Mouse (Mus musculus) liver, embryonic 16.5 days (tissue): Measurements from ENCODE around the gene Myo10. TPM values are rescaled to one million over a fixed set of nuclear protein-coding genes. Genes with fewer than 3 reads are reported as not detected.
A peak's percentile ranks its signal among the peaks of the same experiment; 100 is the strongest.

Source experiments
- ATAC-seq: fragments of 200-750 bp; cut with Nextera tagmentation; 2 replicates; pipeline ENCODE4 v1.8.0; 2017; ENCODE audit warnings: low read depth, mild to moderate bottlenecking, moderate number of reproducible peaks, moderate library complexity
- H3K27ac ChIP-seq: fragments of 300-500 bp; sonication (generic); 2 replicates; pipeline ENCODE4 v1.5.1; 2014; ENCODE audit warnings: mild to moderate bottlenecking, low read length
- H3K27me3 ChIP-seq: fragments of 300-500 bp; sonication (generic); 2 replicates; pipeline ENCODE4 v1.6.1; 2014; ENCODE audit warnings: low read depth, low read length, mixed read lengths; ENCODE audit not compliant: control insufficient read depth, insufficient read depth
- H3K36me3 ChIP-seq: fragments of 300-500 bp; sonication (generic); 2 replicates; pipeline ENCODE4 v1.6.1; 2014; ENCODE audit warnings: mild to moderate bottlenecking; ENCODE audit not compliant: control insufficient read depth, insufficient read depth
- H3K4me1 ChIP-seq: fragments of 300-500 bp; sonication (generic); 2 replicates; pipeline ENCODE4 v1.6.1; 2014; ENCODE audit warnings: low read depth, low read length, mixed read lengths; ENCODE audit not compliant: control insufficient read depth
- H3K4me2 ChIP-seq: fragments of 300-500 bp; sonication (generic); 2 replicates; pipeline ENCODE4 v1.6.1; 2014; ENCODE audit warnings: low read depth, low read length, mixed read lengths
- H3K4me3 ChIP-seq: fragments of 300-500 bp; sonication (generic); 2 replicates; pipeline ENCODE4 v1.5.1; 2014; ENCODE audit warnings: low read depth, mild to moderate bottlenecking, low read length
- H3K9ac ChIP-seq: fragments of 300-500 bp; sonication (generic); 2 replicates; pipeline ENCODE4 v1.6.1; 2014; ENCODE audit warnings: low read depth, low read length
- H3K9me3 ChIP-seq: fragments of 300-500 bp; sonication (generic); replicated peaks from 2 replicates; pipeline ENCODE4 v1.6.1; 2016; ENCODE audit warnings: low read length; ENCODE audit not compliant: control insufficient read depth
- WGBS: fragments of 180-500 bp; shearing (Covaris S2); extraction: QIAGEN DNeasy Blood & Tissue Kit; methylation state at CpG from one replicate; pipeline ENCODE4 v1.1.7; 2014; ENCODE audit not compliant: insufficient replicate concordance; 5-methylcytosine and 5-hydroxymethylcytosine counted together
- polyA plus RNA-seq: library from polyadenylated mRNA; unstranded; fragments of >200 nt; fragmentation: Nextera tagmentation; extraction: Ambion mirVana; gene quantifications from 2 replicates; pipeline ENCODE4 v1.2.1, GENCODE M21; 2015

The Myo10 gene
- polyA plus RNA-seq, 1 experiment from 2014 or later: 4.5 TPM

DNA sequence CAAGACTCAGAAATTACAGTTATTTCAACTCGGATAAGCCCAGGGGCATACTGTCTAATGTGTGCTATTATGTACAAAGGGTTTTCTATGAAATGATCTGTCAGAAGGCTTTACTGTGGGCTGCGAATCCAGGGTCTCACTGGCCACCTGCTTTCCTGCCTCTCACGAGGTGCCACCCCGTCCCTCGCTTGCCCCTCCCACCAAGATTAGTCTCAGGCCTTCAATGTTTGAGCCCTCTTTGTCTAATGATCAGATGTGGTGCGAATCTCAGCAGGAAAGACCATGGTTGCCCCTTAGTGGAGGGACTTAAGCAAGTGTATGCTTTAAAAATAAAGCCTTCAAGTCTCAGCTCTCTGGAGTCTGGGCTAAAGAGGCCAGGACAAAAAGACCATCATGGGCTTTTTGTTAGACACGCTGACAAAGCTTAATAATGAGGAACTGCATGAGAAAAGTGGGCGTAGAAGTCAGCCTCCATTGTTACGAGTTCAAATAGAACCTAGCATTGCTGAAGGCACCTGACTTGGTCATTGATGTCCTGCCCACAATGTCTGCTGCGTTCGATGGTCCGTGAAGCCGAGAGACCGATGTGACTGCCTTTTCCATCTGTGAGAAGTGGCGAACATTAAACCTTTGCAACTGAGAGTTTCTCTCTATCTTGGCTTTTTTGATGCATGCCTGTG, 67.9 kb downstream of the Myo10 start:
- no peaks in the 10 kb centered on the region; the same call in 1 of the 2 replicates for H3K4me1 ChIP-seq
- H3K27me3 ChIP-seq: no peaks in the 10 kb centered on the region
- no peak for ATAC-seq
- no peak overlapping the region for H3K9ac ChIP-seq
- H3K27ac ChIP-seq: no peak overlapping the region
- no peaks in the 10 kb centered on the region for H3K9me3 ChIP-seq
- 70% methylated on average over 15 of the region's 15 CpGs for WGBS
- H3K4me3 ChIP-seq: no peak overlapping the region
- H3K36me3 ChIP-seq: no peaks in the 10 kb centered on the region
- H3K4me2 ChIP-seq: no peak overlapping the region

DNA sequence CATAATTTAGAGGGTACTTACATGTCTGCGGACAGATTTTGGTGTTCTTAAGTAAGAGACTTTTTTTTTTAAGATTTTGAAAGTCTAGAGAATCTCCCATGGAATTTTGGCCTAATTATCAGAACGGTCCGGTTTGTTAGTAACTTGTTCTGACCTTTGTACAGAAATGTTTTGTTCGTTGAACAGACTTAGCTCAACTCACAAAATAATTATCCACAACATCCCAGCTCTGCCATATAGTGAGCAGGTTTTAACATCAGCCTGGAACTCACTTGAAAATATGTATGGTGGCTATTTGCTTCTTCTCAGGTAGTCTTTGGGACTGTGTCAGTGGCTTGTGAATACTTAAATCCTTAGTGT, 68.4 kb downstream of the Myo10 start:
- 66% methylated on average over 4 of the region's 4 CpGs for WGBS
- ATAC-seq: no peak
- Histone ChIP-seq H3K27ac (no peak overlapping the region), H3K4me1 (no peaks in the 10 kb centered on the region; the same call in 1 of the 2 replicates), H3K9ac (no peak overlapping the region), H3K4me2 (no peak overlapping the region), H3K27me3 (no peaks in the 10 kb centered on the region), H3K36me3 (no peaks in the 10 kb centered on the region), H3K4me3 (no peak overlapping the region), H3K9me3 (no peaks in the 10 kb centered on the region)

DNA sequence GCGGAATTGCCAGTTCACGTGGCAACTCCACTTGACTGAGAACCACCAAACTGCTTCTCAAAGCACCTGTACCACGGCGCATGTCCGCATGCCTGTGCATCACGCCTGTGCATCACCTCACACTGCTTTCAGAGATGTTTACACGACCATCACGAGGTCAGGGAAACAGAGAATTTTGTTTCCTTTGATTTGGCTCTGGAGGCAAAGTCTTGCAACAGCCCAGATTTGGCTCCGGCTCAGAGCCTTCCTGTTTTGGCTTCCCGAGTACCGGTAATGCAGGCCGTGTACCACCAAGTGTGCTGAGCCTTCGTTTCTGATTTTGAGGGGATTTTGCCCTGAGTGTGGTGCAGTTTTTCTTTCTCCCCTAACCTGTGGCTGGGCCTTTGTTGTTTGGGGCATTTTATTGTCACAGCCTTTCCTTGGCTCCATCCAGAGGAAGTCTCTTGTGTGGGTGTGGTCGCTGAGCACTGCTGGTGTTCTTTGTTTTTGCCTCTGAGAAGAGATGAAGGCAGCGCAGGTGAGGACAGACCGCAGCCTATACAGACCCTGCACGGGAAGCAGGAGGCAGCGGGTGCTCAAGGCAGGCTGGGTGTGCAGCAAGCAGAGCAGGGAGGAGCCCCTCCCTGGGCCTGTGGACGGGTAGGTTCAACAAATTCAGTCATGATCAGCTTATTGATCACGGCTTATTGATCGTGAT, 70.1 kb downstream of the Myo10 start:
- Histone ChIP-seq H3K4me3 (no peak overlapping the region), H3K4me2 (no peak overlapping the region), H3K9me3 (no peaks in the 10 kb centered on the region), H3K9ac (no peak overlapping the region), H3K36me3 (no peaks in the 10 kb centered on the region), H3K27ac (no peak overlapping the region), H3K4me1 (no peaks in the 10 kb centered on the region; the same call in 1 of the 2 replicates), H3K27me3 (no peaks in the 10 kb centered on the region)
- 46% methylated on average over 21 of the region's 21 CpGs for WGBS
- ATAC-seq: peak; percentile 55

DNA sequence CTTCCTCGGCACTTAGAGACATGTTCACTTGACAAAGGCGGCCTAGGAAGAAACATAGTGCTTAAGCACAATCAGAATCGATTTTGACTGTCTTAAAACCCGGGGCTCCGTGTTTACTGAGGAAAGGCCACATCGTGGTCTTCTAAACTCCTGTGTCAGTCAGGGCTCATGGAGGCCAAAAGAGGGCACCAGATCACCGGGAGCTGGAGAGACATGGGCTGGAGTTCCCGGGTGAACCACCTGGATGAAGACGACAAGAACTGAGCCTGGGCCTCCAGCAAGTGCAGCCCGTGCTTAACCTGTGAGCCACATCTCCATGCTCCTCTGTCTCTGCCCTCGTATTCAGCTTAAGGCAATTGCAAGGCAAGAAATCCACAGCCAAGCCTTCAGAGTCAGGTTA, 71.4 kb downstream of the Myo10 start:
- Histone ChIP-seq H3K27ac (no peak overlapping the region), H3K36me3 (no peaks in the 10 kb centered on the region), H3K4me1 (no peaks in the 10 kb centered on the region; the same call in 1 of the 2 replicates), H3K4me3 (no peak overlapping the region), H3K9me3 (no peaks in the 10 kb centered on the region), H3K27me3 (no peaks in the 10 kb centered on the region), H3K9ac (no peak overlapping the region), H3K4me2 (no peak overlapping the region)
- 67% methylated on average over 11 of the region's 11 CpGs for WGBS
- ATAC-seq: no peak

DNA sequence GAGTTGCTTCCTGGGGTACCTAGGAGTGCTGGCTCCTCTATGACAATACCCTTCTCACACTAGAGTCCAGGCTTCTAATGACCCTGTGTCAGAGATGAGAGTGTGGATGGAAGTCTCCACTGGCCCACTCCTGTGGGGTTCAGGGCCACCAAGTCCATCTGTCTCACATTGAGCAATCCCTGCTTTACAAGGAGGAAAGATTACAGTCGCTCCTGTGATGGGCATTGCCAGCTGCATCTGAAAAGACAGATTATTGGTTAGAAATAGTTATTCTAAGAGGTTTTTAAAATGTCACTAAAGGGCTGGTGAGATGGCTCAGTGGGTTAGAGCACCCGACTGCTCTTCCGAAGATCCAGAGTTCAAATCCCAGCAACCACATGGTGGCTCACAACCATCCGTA, 72.4 kb downstream of the Myo10 start:
- Histone ChIP-seq H3K27me3 (no peaks in the 10 kb centered on the region), H3K9ac (no peak overlapping the region), H3K27ac (no peak overlapping the region), H3K4me1 (no peaks in the 10 kb centered on the region; the same call in 1 of the 2 replicates), H3K4me2 (no peak overlapping the region), H3K4me3 (no peak overlapping the region), H3K9me3 (no peaks in the 10 kb centered on the region), H3K36me3 (no peaks in the 10 kb centered on the region)
- WGBS: 63% methylated on average over 3 of the region's 4 CpGs
- no peak for ATAC-seq

DNA sequence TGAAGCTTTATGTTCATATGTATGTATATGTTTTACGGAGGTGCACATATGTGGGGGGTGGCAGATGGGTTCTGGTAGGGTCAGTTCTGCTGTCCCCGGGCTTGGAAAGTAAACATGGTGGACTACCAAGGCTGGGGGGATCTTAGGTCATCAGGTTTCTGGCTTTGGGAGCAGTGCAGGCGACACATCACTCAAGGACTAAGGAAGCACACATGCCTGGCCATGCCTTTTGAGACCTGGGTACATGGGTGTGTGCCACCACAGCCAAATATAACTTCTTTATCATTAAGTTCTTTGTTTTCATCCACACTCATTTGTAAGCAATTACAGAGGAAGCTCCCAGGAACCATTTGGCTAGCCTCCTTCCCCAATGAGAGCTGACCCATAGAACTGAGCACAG, 72.9 kb downstream of the Myo10 start:
- WGBS: 76% methylated on average over 3 of the region's 3 CpGs
- no peak overlapping the region for H3K4me2 ChIP-seq

DNA sequence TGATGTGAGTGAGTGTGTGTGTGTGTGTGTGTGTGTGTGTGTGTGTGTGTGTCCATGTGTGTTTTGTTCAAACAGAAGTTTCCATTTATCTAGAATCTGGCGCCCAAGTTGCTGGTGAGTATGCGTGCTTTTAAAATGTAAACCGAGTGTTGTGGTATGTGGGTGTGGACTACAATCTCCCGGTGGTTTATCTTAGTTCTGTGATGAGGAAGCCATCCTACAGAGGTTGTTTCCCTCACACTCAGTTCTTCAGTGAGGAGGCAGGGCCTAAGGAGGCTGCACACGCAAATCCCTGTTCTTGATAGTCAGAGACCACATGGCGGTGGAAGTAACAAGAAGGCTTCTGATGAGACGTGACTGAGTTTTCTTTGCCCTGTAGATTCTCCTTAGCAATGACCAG, 73.6 kb downstream of the Myo10 start:
- no peak overlapping the region for H3K27ac ChIP-seq
- no peak overlapping the region for H3K4me2 ChIP-seq
- H3K9me3 ChIP-seq: no peaks in the 10 kb centered on the region
- H3K9ac ChIP-seq: no peak overlapping the region
- no peak overlapping the region for H3K4me3 ChIP-seq
- no peak for ATAC-seq
- H3K4me1 ChIP-seq: no peaks in the 10 kb centered on the region; the same call in 1 of the 2 replicates
- WGBS: 45% methylated on average over 7 of the region's 7 CpGs
- H3K27me3 ChIP-seq: no peaks in the 10 kb centered on the region
- H3K36me3 ChIP-seq: no peaks in the 10 kb centered on the region

More for the DNA sequence above, 72.9 kb downstream of the Myo10 start:
- ATAC-seq: no peak
- Histone ChIP-seq H3K36me3 (no peaks in the 10 kb centered on the region), H3K27me3 (no peaks in the 10 kb centered on the region), H3K4me1 (no peaks in the 10 kb centered on the region; the same call in 1 of the 2 replicates), H3K9me3 (no peaks in the 10 kb centered on the region), H3K9ac (no peak overlapping the region), H3K4me3 (no peak overlapping the region), H3K27ac (no peak overlapping the region)

DNA sequence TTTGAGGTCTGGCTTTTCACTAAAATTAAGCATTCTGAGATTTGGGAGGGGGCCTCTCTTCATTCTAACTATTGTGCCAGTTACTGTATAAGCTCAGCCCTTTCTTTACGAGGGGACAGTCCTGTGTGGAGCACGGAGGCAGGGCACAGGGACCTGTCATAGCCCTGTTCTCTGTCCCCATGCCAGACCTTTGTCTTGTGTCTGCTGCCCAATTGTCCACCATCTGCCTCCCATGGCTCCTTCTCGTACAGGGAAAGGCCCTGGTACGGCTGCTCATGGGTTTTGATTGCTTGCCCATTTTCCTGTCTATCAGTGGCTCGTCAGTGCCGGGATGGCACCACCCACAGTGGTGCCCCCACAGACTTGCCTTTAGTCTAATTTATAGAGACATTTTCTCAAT, 74.3 kb downstream of the Myo10 start:
- Histone ChIP-seq H3K4me1 (no peaks in the 10 kb centered on the region; the same call in 1 of the 2 replicates), H3K27me3 (no peaks in the 10 kb centered on the region), H3K9me3 (no peaks in the 10 kb centered on the region), H3K36me3 (no peaks in the 10 kb centered on the region), H3K4me3 (no peak overlapping the region), H3K27ac (no peak overlapping the region), H3K4me2 (no peak overlapping the region), H3K9ac (no peak overlapping the region)
- no peak for ATAC-seq
- 67% methylated on average over 6 of the region's 6 CpGs for WGBS

DNA sequence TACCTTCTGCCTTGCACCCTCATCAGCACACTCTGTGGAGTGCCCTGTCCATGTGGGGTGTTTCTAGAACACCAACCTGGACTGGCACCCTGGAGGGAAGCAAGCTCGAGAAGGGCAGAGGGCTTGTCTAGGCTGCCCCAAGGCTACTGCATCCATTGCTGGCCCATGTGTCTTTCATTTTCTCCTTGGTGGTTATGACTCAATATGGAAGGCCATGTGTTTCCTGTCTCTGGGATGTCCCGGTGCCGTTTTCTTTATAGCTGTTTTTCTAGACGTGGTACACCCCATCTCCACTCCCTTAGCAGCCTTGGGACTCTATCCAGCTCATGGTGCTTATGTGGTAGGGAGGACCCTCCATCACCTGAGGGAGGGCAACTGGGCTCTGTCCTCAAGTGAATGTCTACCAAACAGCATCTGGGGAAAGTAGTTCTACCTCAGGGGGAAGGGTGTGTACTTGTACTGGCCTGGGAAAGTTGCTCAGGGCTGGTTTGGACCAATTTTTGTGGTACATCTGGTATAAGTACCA, 76.8 kb downstream of the Myo10 start:
- WGBS: 21% methylated on average over 4 of the region's 4 CpGs
- no peaks in the 10 kb centered on the region for H3K27me3 ChIP-seq
- no peak overlapping the region for H3K4me3 ChIP-seq
- peaks cover 4% of the 10 kb centered on the region for H3K36me3 ChIP-seq
- no peak overlapping the region for H3K27ac ChIP-seq
- H3K4me2 ChIP-seq: no peak overlapping the region
- ATAC-seq: no peak
- H3K4me1 ChIP-seq: no peaks in the 10 kb centered on the region
- H3K9ac ChIP-seq: no peak overlapping the region
- no peaks in the 10 kb centered on the region for H3K9me3 ChIP-seq
